Mouse (Mus musculus): ENCODE measurements at regions not wholly inside any gene's neighbourhood (a gene's known extent, or its start where the extent isn't known, plus 50 kb on each side); places are given as distances from the start of the nearest gene placed in this dataset. TPM values are rescaled to one million over a fixed set of nuclear protein-coding genes. Genes with fewer than 3 reads are reported as not detected.

GRCm38 (mm10) chrX:93159105-93159504 is 127.1 kb upstream of the Arx start:
- TF ChIP-seq EP300 (IDR thresholded peaks at IDR 0.05; ENCODE audit: low read depth) (no peak), CTCF (IDR thresholded peaks at IDR 0.05; ENCODE audit: low read depth) (no peak)
- H3K4me2 ChIP-seq (ENCODE audit: low read depth, low read length) = no peak overlapping the region
- no peak overlapping the region for H3K4me3 ChIP-seq (ENCODE audit: low read depth, low read length)
- no peaks in the 10 kb centered on the region for H3K36me3 ChIP-seq (replicated peaks; ENCODE audit: control insufficient read depth, insufficient read depth, low read length)
- H3K9ac ChIP-seq (replicated peaks; ENCODE audit: low read depth, low read length) = no peak overlapping the region
- H3K4me1 ChIP-seq (ENCODE audit: control insufficient read depth, insufficient read depth) = no peaks in the 10 kb centered on the region
- ATAC-seq (ENCODE audit: insufficient read depth, low read depth) (no peak), DNase-seq (ENCODE audit: low spot score) (no peak)
- H3K27ac ChIP-seq (ENCODE audit: low read depth) = no peak overlapping the region
- no peaks in the 10 kb centered on the region for H3K27me3 ChIP-seq (ENCODE audit: control insufficient read depth, insufficient read depth, low read length)
- H3K9me3 ChIP-seq (replicated peaks; ENCODE audit: control insufficient read depth, low read length) = no peaks in the 10 kb centered on the region

- Histone ChIP-seq H3K9ac (replicated peaks; ENCODE audit: low read depth, low read length) (no peak overlapping the region), H3K27ac (ENCODE audit: low read depth) (no peak overlapping the region), H3K4me3 (ENCODE audit: low read depth, low read length) (no peak overlapping the region), H3K36me3 (replicated peaks; ENCODE audit: control insufficient read depth, insufficient read depth, low read length) (no peaks in the 10 kb centered on the region), H3K27me3 (ENCODE audit: control insufficient read depth, insufficient read depth, low read length) (no peaks in the 10 kb centered on the region), H3K4me2 (ENCODE audit: low read depth, low read length) (no peak overlapping the region), H3K4me1 (ENCODE audit: control insufficient read depth, insufficient read depth) (no peaks in the 10 kb centered on the region), H3K9me3 (replicated peaks; ENCODE audit: control insufficient read depth, low read length) (no peaks in the 10 kb centered on the region)
- TF ChIP-seq EP300 (IDR thresholded peaks at IDR 0.05; ENCODE audit: low read depth) (no peak), CTCF (IDR thresholded peaks at IDR 0.05; ENCODE audit: low read depth) (no peak)
- DNase-seq (ENCODE audit: low spot score) (no peak), ATAC-seq (ENCODE audit: insufficient read depth, low read depth) (no peak)
- WGBS = 48% methylated on average over 1 of the region's 1 CpGs
Measured at GRCm38 (mm10) chrX:93160956-93161355, 125.3 kb upstream of the Arx start.

Small RNAs in the stretch of these regions (microRNA-seq; reads per million reads assigned to microRNA genes)
- gene Gm24973 = not detected
